Mouse (Mus musculus) kidney, embryonic 15.5 days (tissue): Measurements from ENCODE around the gene Mcrip1. TPM values are rescaled to one million over a fixed set of nuclear protein-coding genes. Genes with fewer than 3 reads are reported as not detected.

Experiments
- ATAC-seq: fragments of 200-750 bp; cut with Nextera tagmentation; replicated peaks from 2 replicates; pipeline ENCODE4 v1.8.0; 2017; ENCODE audit warnings: moderate TSS enrichment; ENCODE audit not compliant: low FRiP score
- H3K27ac ChIP-seq: fragments of 300-500 bp; sonication (generic); 2 replicates; pipeline ENCODE4 v1.5.1; 2015; ENCODE audit warnings: mild to moderate bottlenecking, inconsistent platforms
- H3K27me3 ChIP-seq: fragments of 300-500 bp; sonication (generic); 2 replicates; pipeline ENCODE4 v1.6.1; 2015; ENCODE audit warnings: inconsistent platforms
- H3K36me3 ChIP-seq: fragments of 300-500 bp; sonication (generic); 2 replicates; pipeline ENCODE4 v1.6.1; 2015; ENCODE audit warnings: inconsistent platforms
- H3K4me1 ChIP-seq: fragments of 300-500 bp; sonication (generic); 2 replicates; pipeline ENCODE4 v1.6.1; 2015; ENCODE audit warnings: inconsistent platforms
- H3K4me2 ChIP-seq: fragments of 300-500 bp; sonication (generic); 2 replicates; pipeline ENCODE4 v1.6.1; 2015; ENCODE audit warnings: moderate library complexity, mild to moderate bottlenecking, inconsistent platforms
- H3K4me3 ChIP-seq: fragments of 300-500 bp; sonication (generic); replicated peaks from 2 replicates; pipeline ENCODE4 v1.5.1; 2015; ENCODE audit warnings: mild to moderate bottlenecking, inconsistent platforms
- H3K9ac ChIP-seq: fragments of 300-500 bp; sonication (generic); 2 replicates; pipeline ENCODE4 v1.6.1; 2015; ENCODE audit warnings: mild to moderate bottlenecking, inconsistent platforms
- H3K9me3 ChIP-seq: fragments of 300-500 bp; sonication (generic); replicated peaks from 2 replicates; pipeline ENCODE4 v1.6.1; 2016; ENCODE audit warnings: inconsistent platforms
- WGBS: fragments of 180-500 bp; shearing (Covaris S2); methylation state at CpG from one replicate; pipeline ENCODE4 v1.1.7; 2015; ENCODE audit warnings: mixed read lengths; 5-methylcytosine and 5-hydroxymethylcytosine counted together
- polyA plus RNA-seq: library from polyadenylated mRNA; unstranded; fragments of >200 nt; fragmentation: Nextera tagmentation; extraction: Ambion mirVana; gene quantifications from 2 replicates; pipeline ENCODE4 v1.2.1, GENCODE M21; 2015

The Mcrip1 gene
- polyA plus RNA-seq, 1 experiment from 2014 or later = 212 TPM

GRCm38 (mm10) chr11:120550810-120551440 lies 1.4 kb upstream of the Mcrip1 start, which contains the start of gene Ppp1r27:
Gene Ppp1r27 (minus strand): TSS chr11:120551132.
- Histone ChIP-seq H3K9me3 (no peaks in the 10 kb centered on the region), H3K4me1 (peaks cover 31% of the 10 kb centered on the region), H3K4me2 (peak within 1 kb of the TSS; percentile 86), H3K9ac (peak within 1 kb of the TSS; percentile 96), H3K4me3 (peak within 1 kb of the TSS; percentile 97), H3K27me3 (no peaks in the 10 kb centered on the region), H3K36me3 (peaks cover 8% of the 10 kb centered on the region), H3K27ac (peak within 1 kb of the TSS; percentile 96)
- ATAC-seq = no peak
- WGBS = 89% methylated on average over 28 of the region's 28 CpGs

GRCm38 (mm10) chr11:120549986-120550809 lies 671 bp upstream of the Mcrip1 start:
- no peaks in the 10 kb centered on the region for H3K27me3 ChIP-seq
- peaks cover 38% of the 10 kb centered on the region for H3K4me1 ChIP-seq
- H3K9ac ChIP-seq = peak overlapping the region; percentile 96
- 56% methylated on average over 11 of the region's 11 CpGs for WGBS
- H3K9me3 ChIP-seq = no peaks in the 10 kb centered on the region
- H3K4me2 ChIP-seq = peak overlapping the region; percentile 86
- H3K36me3 ChIP-seq = peaks cover 9% of the 10 kb centered on the region
- H3K4me3 ChIP-seq = peak overlapping the region; percentile 97
- ATAC-seq = no peak
- H3K27ac ChIP-seq = peak overlapping the region; percentile 96

GRCm38 (mm10) chr11:120548786-120549167 lies 750 bp downstream of the Mcrip1 start:
- Histone ChIP-seq H3K9ac (peak overlapping the region; percentile 96), H3K27me3 (no peaks in the 10 kb centered on the region), H3K4me3 (peak overlapping the region; percentile 97), H3K36me3 (peaks cover 23% of the 10 kb centered on the region), H3K9me3 (no peaks in the 10 kb centered on the region), H3K4me2 (peak overlapping the region; percentile 86), H3K4me1 (peaks cover 42% of the 10 kb centered on the region), H3K27ac (peak overlapping the region; percentile 96)
- no peak for ATAC-seq
- whole genome bisulfite sequencing = 19% methylated on average over 7 of the region's 7 CpGs

- Histone ChIP-seq H3K9ac (peak overlapping the region; percentile 96), H3K4me2 (peak overlapping the region; percentile 86), H3K4me1 (peaks cover 42% of the 10 kb centered on the region), H3K4me3 (peak overlapping the region; percentile 97), H3K9me3 (no peaks in the 10 kb centered on the region), H3K27ac (peak overlapping the region; percentile 96; the same call in 1 of the 2 replicates), H3K27me3 (no peaks in the 10 kb centered on the region), H3K36me3 (peaks cover 28% of the 10 kb centered on the region)
- ATAC-seq = no peak
- 79% methylated on average over 3 of the region's 3 CpGs for WGBS
Measured at GRCm38 (mm10) chr11:120548214-120548613, 1.3 kb downstream of the Mcrip1 start.

- Histone ChIP-seq H3K4me2 (0 out of 2 replicates have a peak overlapping the region, but pooled peaks have one; percentile 86), H3K9me3 (no peaks in the 10 kb centered on the region), H3K4me3 (peak overlapping the region; percentile 4; the same call in 1 of the 2 replicates), H3K27me3 (no peaks in the 10 kb centered on the region), H3K4me1 (peaks cover 42% of the 10 kb centered on the region), H3K27ac (no peak overlapping the region), H3K36me3 (peaks cover 36% of the 10 kb centered on the region), H3K9ac (no peak overlapping the region)
- no peak for ATAC-seq
- WGBS = 58% methylated on average over 2 of the region's 2 CpGs
Measured at GRCm38 (mm10) chr11:120547469-120547868, 2.1 kb downstream of the Mcrip1 start.

- 92% methylated on average over 3 of the region's 3 CpGs for WGBS
- Histone ChIP-seq H3K4me3 (no peak overlapping the region), H3K9me3 (no peaks in the 10 kb centered on the region), H3K36me3 (peaks cover 49% of the 10 kb centered on the region), H3K4me2 (no peak overlapping the region), H3K27me3 (no peaks in the 10 kb centered on the region), H3K4me1 (peaks cover 44% of the 10 kb centered on the region), H3K27ac (no peak overlapping the region), H3K9ac (no peak overlapping the region)
- no peak for ATAC-seq
Measured at GRCm38 (mm10) chr11:120545964-120546363, 3.6 kb downstream of the Mcrip1 start.

GRCm38 (mm10) chr11:120542376-120542775 lies 7.2 kb downstream of the Mcrip1 start:
- WGBS = 83% methylated on average over 6 of the region's 6 CpGs
- H3K9ac ChIP-seq = no peak overlapping the region
- no peak overlapping the region for H3K4me2 ChIP-seq
- H3K4me1 ChIP-seq = peaks cover 50% of the 10 kb centered on the region
- peak overlapping the region; percentile 15; the same call in 1 of the 2 replicates for H3K27ac ChIP-seq
- H3K9me3 ChIP-seq = no peaks in the 10 kb centered on the region
- H3K27me3 ChIP-seq = no peaks in the 10 kb centered on the region
- no peak overlapping the region for H3K4me3 ChIP-seq
- no peak for ATAC-seq
- H3K36me3 ChIP-seq = peaks cover 49% of the 10 kb centered on the region

GRCm38 (mm10) chr11:120541907-120542306 lies 7.6 kb downstream of the Mcrip1 start:
- Histone ChIP-seq H3K27ac (peak overlapping the region; percentile 15; the same call in 1 of the 2 replicates), H3K9me3 (no peaks in the 10 kb centered on the region), H3K9ac (no peak overlapping the region), H3K27me3 (no peaks in the 10 kb centered on the region), H3K4me1 (peaks cover 48% of the 10 kb centered on the region), H3K4me2 (no peak overlapping the region), H3K36me3 (peaks cover 49% of the 10 kb centered on the region), H3K4me3 (no peak overlapping the region)
- WGBS = 43% methylated on average over 4 of the region's 4 CpGs
- ATAC-seq = no peak

GRCm38 (mm10) chr11:120539285-120540014 lies 10.1 kb downstream of the Mcrip1 start:
- peaks cover 33% of the 10 kb centered on the region for H3K36me3 ChIP-seq
- peaks cover 34% of the 10 kb centered on the region for H3K4me1 ChIP-seq
- WGBS = 15% methylated on average over 10 of the region's 10 CpGs
- no peaks in the 10 kb centered on the region for H3K9me3 ChIP-seq
- 0 out of 2 replicates have a peak overlapping the region, but pooled peaks have one; percentile 18 for H3K9ac ChIP-seq
- H3K4me3 ChIP-seq = no peak overlapping the region
- peak overlapping the region; percentile 95 for H3K27ac ChIP-seq
- peak overlapping the region; percentile 42 for H3K4me2 ChIP-seq
- peak; percentile 90 for ATAC-seq
- H3K27me3 ChIP-seq = peaks cover 9% of the 10 kb centered on the region; the same call in 1 of the 2 replicates

GRCm38 (mm10) chr11:120538955-120539284 lies 10.6 kb downstream of the Mcrip1 start:
- H3K9ac ChIP-seq = no peak overlapping the region
- no peak overlapping the region for H3K4me2 ChIP-seq
- H3K36me3 ChIP-seq = peaks cover 27% of the 10 kb centered on the region
- peaks cover 13% of the 10 kb centered on the region; the same call in 1 of the 2 replicates for H3K27me3 ChIP-seq
- peaks cover 34% of the 10 kb centered on the region for H3K4me1 ChIP-seq
- H3K4me3 ChIP-seq = no peak overlapping the region
- H3K27ac ChIP-seq = peak overlapping the region; percentile 95
- no peaks in the 10 kb centered on the region for H3K9me3 ChIP-seq
- 0 out of 2 replicates have a peak, but pooled peaks have one; percentile 10 for ATAC-seq
- WGBS = 39% methylated on average over 8 of the region's 8 CpGs

- 0 out of 2 replicates have a peak, but pooled peaks have one; percentile 0 for ATAC-seq
- H3K9me3 ChIP-seq = no peaks in the 10 kb centered on the region
- peak overlapping the region; percentile 95 for H3K27ac ChIP-seq
- H3K36me3 ChIP-seq = peaks cover 23% of the 10 kb centered on the region
- no peak overlapping the region for H3K4me2 ChIP-seq
- peaks cover 16% of the 10 kb centered on the region for H3K27me3 ChIP-seq
- H3K9ac ChIP-seq = no peak overlapping the region
- WGBS = 58% methylated on average over 3 of the region's 3 CpGs
- H3K4me1 ChIP-seq = peaks cover 34% of the 10 kb centered on the region
- no peak overlapping the region for H3K4me3 ChIP-seq
Measured at GRCm38 (mm10) chr11:120538485-120538884, 11.0 kb downstream of the Mcrip1 start.
